17 mouse cellular contexts compared by ENCODE assay signal in the genomic region with DNA sequence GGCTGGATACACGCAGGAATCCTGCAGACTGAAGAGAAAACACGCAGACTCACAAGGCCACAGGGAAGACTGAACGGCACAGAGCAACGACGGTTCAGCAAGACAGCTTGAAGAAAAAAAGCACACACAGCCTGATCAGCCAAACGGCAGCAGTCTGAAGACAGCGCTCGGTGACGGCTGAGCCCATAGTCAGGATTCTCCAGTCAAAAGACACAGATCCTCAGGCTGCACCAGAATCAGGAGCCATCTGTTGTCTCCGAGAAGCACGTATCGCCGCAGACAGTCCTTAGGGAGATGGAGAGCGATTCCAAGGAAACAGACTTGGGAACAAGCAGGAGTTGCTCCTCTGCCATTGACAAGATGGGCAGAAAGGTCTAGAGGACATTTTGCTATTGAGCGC. TPM values are rescaled to one million over a fixed set of nuclear protein-coding genes. Genes with fewer than 3 reads are reported as not detected.
DNase-seq lines count a peak whose midpoint lies in the region; ATAC-seq and TF ChIP-seq lines count a peak whose summit lies in the region.
"Had no signal": no experiment of that assay in that cellular context is flagged by ENCODE, and none has a peak within 500 bp of the region (broad histone marks: within the 10 kb centered on the region; RNA-seq: fewer than 3 reads in every experiment).

No protein-coding gene starts in this region.

- peak overlapping the region; percentile 62 for H3K27ac ChIP-seq in forebrain, embryonic 15.5 days (replicated peaks)
- no peak overlapping the region for H3K27ac ChIP-seq in lung, postnatal 0 days (ENCODE audit: low read length)
- H3K27ac ChIP-seq: embryonic facial prominence, embryonic 12.5 days; neural tube, embryonic 12.5 days had no signal

- no peak for TF ChIP-seq EP300 in lung, postnatal 0 days (IDR thresholded peaks at IDR 0.05)

- no peaks in the 10 kb centered on the region for H3K27me3 ChIP-seq in E14TG2a.4 (ENCODE audit: insufficient read depth, low read length)
- H3K27me3 ChIP-seq in forebrain, embryonic 15.5 days: no peaks in the 10 kb centered on the region
- H3K27me3 ChIP-seq in lung, postnatal 0 days (replicated peaks; ENCODE audit: insufficient read depth, low read length): no peaks in the 10 kb centered on the region
- H3K27me3 ChIP-seq: embryonic facial prominence, embryonic 12.5 days; neural tube, embryonic 12.5 days had no signal

- H3K4me1 ChIP-seq in E14TG2a.4 (replicated peaks; ENCODE audit: low read depth, low read length): peaks cover 57% of the 10 kb centered on the region
- no peaks in the 10 kb centered on the region for H3K4me1 ChIP-seq in forebrain, embryonic 15.5 days
- H3K4me1 ChIP-seq in lung, postnatal 0 days (ENCODE audit: insufficient read depth, low read depth, low read length): no peaks in the 10 kb centered on the region
- H3K4me1 ChIP-seq: embryonic facial prominence, embryonic 12.5 days; neural tube, embryonic 12.5 days had no signal

- ATAC-seq in frontal cortex, adult (ENCODE audit: low TSS enrichment): peak; percentile 89
- peak; percentile 51; the same call in 1 of the 2 replicates for ATAC-seq in forebrain, embryonic 15.5 days (replicated peaks)
- no peak for ATAC-seq in lung, postnatal 0 days
- ATAC-seq: intestine, embryonic 16.5 days had no signal

- H3K9ac ChIP-seq in forebrain, embryonic 15.5 days (replicated peaks): no peak overlapping the region
- no peak overlapping the region for H3K9ac ChIP-seq in lung, postnatal 0 days (replicated peaks; ENCODE audit: low read depth)
- H3K9ac ChIP-seq: embryonic facial prominence, embryonic 12.5 days; neural tube, embryonic 12.5 days had no signal

- no peak overlapping the region for H3K4me2 ChIP-seq in forebrain, embryonic 15.5 days (replicated peaks)
- H3K4me2 ChIP-seq in lung, postnatal 0 days (replicated peaks; ENCODE audit: low read depth, low read length): no peak overlapping the region
- H3K4me2 ChIP-seq: embryonic facial prominence, embryonic 12.5 days; neural tube, embryonic 12.5 days had no signal

- H3K4me3 ChIP-seq in E14TG2a.4 (replicated peaks; ENCODE audit: low read length): peak overlapping the region; percentile 27
- H3K4me3 ChIP-seq in forebrain, embryonic 15.5 days: no peak overlapping the region
- no peak overlapping the region for H3K4me3 ChIP-seq in lung, postnatal 0 days (ENCODE audit: low read depth, low read length)
- H3K4me3 ChIP-seq: embryonic facial prominence, embryonic 12.5 days; megakaryocyte, embryonic 14.5 days; neural tube, embryonic 12.5 days had no signal

- no peaks in the 10 kb centered on the region for H3K36me3 ChIP-seq in E14TG2a.4 (ENCODE audit: insufficient read depth, low read length)
- H3K36me3 ChIP-seq in forebrain, embryonic 15.5 days: no peaks in the 10 kb centered on the region
- H3K36me3 ChIP-seq in lung, postnatal 0 days (ENCODE audit: insufficient read depth, low read length): no peaks in the 10 kb centered on the region
- H3K36me3 ChIP-seq: embryonic facial prominence, embryonic 12.5 days; neural tube, embryonic 12.5 days had no signal

- TF ChIP-seq CTCF in E14TG2a.4 (conservative IDR thresholded peaks at IDR 0.05; ENCODE audit: low read length): no peak
- no peak for TF ChIP-seq CTCF in lung, postnatal 0 days (IDR thresholded peaks at IDR 0.05)

- 62% methylated on average over 15 of the region's 15 CpGs for WGBS in forebrain, embryonic 15.5 days
- WGBS in lung, postnatal 0 days: 74% methylated on average over 15 of the region's 15 CpGs

- DNase-seq in frontal cortex, postnatal 10 days (ENCODE audit: low spot score in 2 of 2): no peak
- peak; percentile 76 for DNase-seq in layer of hippocampus, adult 9-11 months
- no peak for DNase-seq in lung, postnatal 0 days (ENCODE audit: low spot score)
- DNase-seq in kidney, postnatal 36 days: no peak
- DNase-seq in gastrocnemius, postnatal 25 days: no peak
- DNase-seq: B cell, adult 2 months; cerebellum, adult 9-11 months; lung, adult 18-20 months; retina, postnatal 1 day; thymus, postnatal 14 days had no signal

- no peaks in the 10 kb centered on the region for H3K9me3 ChIP-seq in E14TG2a.4 (ENCODE audit: low read length)
- H3K9me3 ChIP-seq in forebrain, embryonic 15.5 days: no peaks in the 10 kb centered on the region
- no peaks in the 10 kb centered on the region for H3K9me3 ChIP-seq in lung, postnatal 0 days (ENCODE audit: low read length)
- H3K9me3 ChIP-seq: embryonic facial prominence, embryonic 12.5 days; neural tube, embryonic 12.5 days had no signal

RNA-seq across cellular contexts. Expression of a gene that starts 56.4 kb away (rescaled TPM):
- 6.9 and 7.4 TPM in 2 replicates for polyA plus RNA-seq in forebrain, embryonic 15.5 days (2015; fragmentation: Nextera tagmentation; extraction: Ambion mirVana)
- polyA plus RNA-seq in lung, postnatal 0 days (2015; fragmentation: Nextera tagmentation; extraction: Ambion mirVana): 47.2 and 50.5 TPM in 2 replicates
- under 1 TPM; 0.43 to 0.62 TPM for total RNA-seq in gastrocnemius, postnatal 25 days (2021)
